Mouse (Mus musculus) bone marrow macrophage, adult 2 months (primary cell): ENCODE data around the gene Scd4.
"Not testable (repeated sequence)": the region's sequence is repeated elsewhere in the genome, so short reads cannot be mapped to it uniquely, and the experiment has no call there.

Experiments
- CTCF ChIP-seq: IDR thresholded peaks from 2 replicates; pipeline ENCODE4 v1.5.1; 2012; ENCODE audit warnings: low read depth, mild to moderate bottlenecking, low read length, moderate library complexity
- POLR2A ChIP-seq: IDR thresholded peaks from 2 replicates; pipeline ENCODE4 v1.6.1; 2012; ENCODE audit warnings: mild to moderate bottlenecking, low read depth, low read length, borderline replicate concordance

DNA sequence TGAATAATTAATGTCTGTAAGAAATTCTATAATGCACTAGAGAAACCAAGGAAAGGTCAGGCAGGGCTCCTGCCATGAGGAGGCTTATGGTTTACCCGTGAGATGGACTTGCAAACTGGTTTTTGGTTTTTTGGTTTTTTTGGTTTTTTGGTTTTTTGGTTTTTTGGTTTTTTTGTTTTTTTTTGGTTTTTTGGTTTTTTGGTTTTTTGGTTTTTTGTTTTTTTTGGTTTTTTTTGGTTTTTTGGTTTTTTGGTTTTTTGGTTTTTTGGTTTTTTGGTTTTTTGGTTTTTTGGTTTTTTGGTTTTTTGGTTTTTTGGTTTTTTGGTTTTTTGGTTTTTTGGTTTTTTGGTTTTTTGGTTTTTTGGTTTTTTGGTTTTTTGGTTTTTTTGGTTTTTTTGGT, 1.8 kb upstream of the Scd4 start:
- TF ChIP-seq CTCF, POLR2A: not testable (repeated sequence)
